Mouse (Mus musculus): ENCODE measurements around the gene Cyp24a1. TPM values are rescaled to one million over a fixed set of nuclear protein-coding genes. Genes with fewer than 3 reads are reported as not detected.

Cyp24a1 gene
- total RNA-seq (2021): not detected

- DNase-seq (ENCODE audit: extremely low spot score in 1 of 2, low spot score in 2 of 2): no peak
- intact Hi-C loops (cut with DNase I): no loop called here
Observed at GRCm38 (mm10) chr2:170497091-170497566, at the start of gene Cyp24a1. TSS of gene Cyp24a1 (minus strand) at chr2:170497145.

DNA sequence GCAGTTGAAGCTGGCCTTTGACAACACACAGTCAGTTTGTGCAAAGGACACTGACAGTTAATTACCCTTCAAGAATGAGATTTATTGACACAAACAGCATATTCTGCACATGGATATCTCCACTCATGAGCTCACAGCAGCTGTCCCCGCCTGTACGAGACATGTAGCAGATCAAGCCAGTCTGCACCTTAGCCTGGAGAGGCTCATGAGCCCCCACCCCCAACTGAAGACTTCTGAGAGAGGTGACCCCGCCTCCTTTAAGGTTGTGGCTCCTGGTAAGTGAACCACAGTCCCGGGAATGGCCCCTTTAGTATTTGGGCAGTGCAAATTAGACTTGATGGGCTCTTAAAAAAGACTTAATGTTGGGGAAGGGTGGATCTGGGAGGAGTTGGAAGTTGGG is 48.8 kb upstream of the Cyp24a1 start:
- no peak for DNase-seq (ENCODE audit: extremely low spot score in 1 of 2, low spot score in 2 of 2)
- intact Hi-C loops (cut with DNase I): no loop called here

DNA sequence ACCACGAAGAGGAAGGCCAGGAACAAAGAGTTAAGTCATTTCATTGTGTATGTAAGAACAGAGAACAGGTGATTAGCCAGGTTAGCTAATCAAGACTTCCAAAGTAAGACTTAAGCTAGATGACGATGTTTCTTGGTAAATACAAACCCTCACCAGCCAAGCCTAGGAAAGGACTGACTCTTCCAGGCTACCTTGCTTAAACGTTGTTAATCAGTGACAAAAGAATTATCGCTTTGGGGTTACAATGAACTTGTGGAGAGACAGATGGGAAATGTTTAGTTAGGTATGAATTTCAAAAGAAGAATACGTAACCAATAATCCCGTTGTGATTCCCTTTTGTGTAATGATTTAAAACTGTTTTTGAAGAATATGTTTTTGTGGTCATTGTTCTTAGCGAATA is 48.0 kb upstream of the Cyp24a1 start:
- DNase-seq (ENCODE audit: extremely low spot score in 1 of 2, low spot score in 2 of 2): no peak
- intact Hi-C loops (cut with DNase I): no loop called here

DNA sequence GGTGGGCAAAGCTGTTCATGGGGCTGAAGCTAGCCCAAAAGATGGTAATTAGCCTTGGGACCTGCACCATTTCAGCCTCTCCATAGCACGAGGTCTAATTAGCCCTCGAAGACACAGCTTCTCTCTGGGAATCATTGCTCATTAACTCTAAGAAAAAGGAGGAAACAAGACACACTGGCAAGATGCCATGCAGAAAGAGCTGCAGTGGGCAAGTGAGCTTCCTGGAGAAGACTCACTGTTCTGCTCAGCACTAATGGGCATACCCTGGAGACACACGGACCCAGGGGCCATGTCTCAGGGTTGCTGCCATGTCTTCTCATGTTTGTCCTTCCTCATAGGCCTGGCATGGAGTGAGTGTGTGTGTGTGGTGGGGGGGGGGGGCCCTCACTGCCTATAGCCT is 47.2 kb upstream of the Cyp24a1 start:
- intact Hi-C loops (cut with DNase I): no loop called here

DNA sequence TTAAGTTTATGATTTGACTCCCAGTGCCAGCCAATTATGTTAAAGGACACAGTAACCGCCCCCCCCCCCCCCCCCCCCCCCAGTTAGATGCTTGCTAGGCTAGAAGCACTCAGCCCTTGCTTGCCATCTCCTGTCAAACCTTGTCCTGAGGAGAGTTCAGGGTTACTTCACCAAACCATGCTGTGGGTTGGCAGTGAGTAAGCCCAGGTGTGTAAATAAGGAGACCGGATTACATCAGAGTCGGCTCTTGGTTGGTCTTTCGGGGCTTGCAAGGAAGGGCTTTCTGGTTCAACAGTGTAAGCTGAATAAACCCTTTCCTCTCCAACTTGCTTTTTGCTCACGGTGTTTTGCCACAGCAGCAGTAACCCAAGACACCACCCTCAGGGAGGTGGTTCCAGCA is 46.7 kb upstream of the Cyp24a1 start:
- DNase-seq (ENCODE audit: extremely low spot score in 1 of 2, low spot score in 2 of 2): no peak
- intact Hi-C loops (cut with DNase I): no loop called here

More for the DNA sequence above, 47.2 kb upstream of the Cyp24a1 start:
- no peak for DNase-seq (ENCODE audit: extremely low spot score in 1 of 2, low spot score in 2 of 2)

DNA sequence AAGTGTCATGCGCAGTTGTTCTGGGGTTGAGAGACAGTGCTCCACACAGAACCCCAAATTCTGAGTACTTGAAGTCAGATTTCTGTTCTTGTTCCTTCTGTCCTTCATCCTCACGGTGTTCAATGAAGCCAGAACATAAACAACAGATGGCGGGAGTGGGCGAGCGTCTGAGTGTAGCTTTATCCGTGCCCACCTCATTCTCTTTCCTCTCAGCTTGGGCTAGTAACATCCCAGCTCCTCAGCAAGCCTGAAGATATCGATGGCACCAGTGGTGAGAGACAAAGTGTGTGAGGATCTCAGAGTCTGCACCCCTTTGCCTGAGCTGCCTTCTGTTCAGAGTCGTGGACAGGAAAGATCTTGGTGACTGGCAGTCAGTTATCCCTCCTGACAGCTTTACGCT is 42.3 kb upstream of the Cyp24a1 start:
- intact Hi-C loops (cut with DNase I): no loop called here

GRCm38 (mm10) chr2:170535841-170536240 is 38.9 kb upstream of the Cyp24a1 start:
- intact Hi-C loops (cut with DNase I): no loop called here
- no peak for DNase-seq (ENCODE audit: extremely low spot score in 1 of 2, low spot score in 2 of 2)

More for the DNA sequence above, 42.3 kb upstream of the Cyp24a1 start:
- DNase-seq (ENCODE audit: extremely low spot score in 1 of 2, low spot score in 2 of 2): peak in 1 of 2 experiments; percentile 37

- intact Hi-C loops (cut with DNase I): no loop called here
- no peak for DNase-seq (ENCODE audit: extremely low spot score in 1 of 2, low spot score in 2 of 2)
Observed at GRCm38 (mm10) chr2:170534803-170535174, 37.8 kb upstream of the Cyp24a1 start.

GRCm38 (mm10) chr2:170534116-170534802 is 37.3 kb upstream of the Cyp24a1 start:
- DNase-seq (ENCODE audit: extremely low spot score in 1 of 2, low spot score in 2 of 2): no peak
- intact Hi-C loops (cut with DNase I): no loop called here

- DNase-seq (ENCODE audit: extremely low spot score in 1 of 2, low spot score in 2 of 2): no peak
- intact Hi-C loops (cut with DNase I): no loop called here
Observed at GRCm38 (mm10) chr2:170530256-170530655, 33.3 kb upstream of the Cyp24a1 start.

- DNase-seq (ENCODE audit: extremely low spot score in 1 of 2, low spot score in 2 of 2): no peak
- intact Hi-C loops (cut with DNase I): no loop called here
Observed at GRCm38 (mm10) chr2:170529766-170530165, 32.8 kb upstream of the Cyp24a1 start.

DNA sequence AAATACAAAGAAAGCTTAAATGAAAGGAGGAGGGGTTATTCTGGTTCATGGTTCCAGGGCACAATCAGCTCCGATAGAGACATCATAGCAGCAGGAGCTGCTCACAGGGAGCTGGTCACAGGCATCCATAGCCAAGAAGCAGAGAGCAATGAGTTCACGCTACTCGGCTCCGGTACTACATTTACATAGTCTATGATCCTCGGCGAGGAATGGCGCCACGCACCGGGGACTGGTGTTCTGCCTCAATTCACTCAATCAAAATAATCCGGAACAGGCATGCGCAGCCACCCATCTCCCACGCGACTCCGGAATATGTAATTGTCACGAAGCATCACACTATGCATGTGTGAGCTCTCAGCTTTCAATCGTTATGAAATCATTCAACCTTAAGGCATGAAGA is 31.1 kb upstream of the Cyp24a1 start:
- intact Hi-C loops (cut with DNase I): no loop called here
- no peak for DNase-seq (ENCODE audit: extremely low spot score in 1 of 2, low spot score in 2 of 2)

- intact Hi-C loops (cut with DNase I): no loop called here
- no peak for DNase-seq (ENCODE audit: extremely low spot score in 1 of 2, low spot score in 2 of 2)
Observed at GRCm38 (mm10) chr2:170526513-170526912, 29.6 kb upstream of the Cyp24a1 start.

DNA sequence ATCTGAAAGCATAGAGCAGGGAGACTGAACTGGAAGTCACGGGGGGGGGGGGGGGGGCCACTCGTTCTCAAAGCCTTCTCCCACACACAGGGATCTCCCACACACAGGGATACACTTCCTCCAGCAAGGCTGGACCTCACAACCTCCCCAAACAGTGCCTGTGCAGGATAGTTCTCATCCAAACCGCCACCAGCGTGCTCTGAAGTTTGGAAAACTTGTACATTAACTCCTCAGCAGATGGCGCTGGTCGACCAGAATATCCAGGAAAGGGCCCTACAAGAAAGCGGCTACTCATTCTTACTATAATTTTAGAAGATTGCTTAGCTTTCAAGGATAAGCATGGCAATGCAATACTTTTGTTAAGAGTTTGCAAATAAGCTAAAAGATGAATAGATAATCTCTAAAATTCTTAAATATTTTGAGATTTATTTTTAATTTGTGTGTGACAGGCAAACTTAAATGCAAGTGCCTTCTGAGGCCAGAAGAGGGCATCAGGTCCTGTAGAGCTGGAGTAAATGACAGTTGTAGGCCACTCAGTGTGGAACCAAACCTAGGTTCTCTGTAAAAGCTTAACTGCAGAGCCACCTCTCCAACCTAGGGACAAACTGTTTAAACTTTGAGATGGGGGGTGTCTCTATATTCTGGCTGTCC is 23.5 kb upstream of the Cyp24a1 start:
- intact Hi-C loops (cut with DNase I): loop anchor here (2.0 to 5.0 kb wide), 3 partner anchors 76 to 1697 kb away; no protein-coding TSS in a partner anchor
- DNase-seq (ENCODE audit: extremely low spot score in 1 of 2, low spot score in 2 of 2): peak; percentile 50 to 66

DNA sequence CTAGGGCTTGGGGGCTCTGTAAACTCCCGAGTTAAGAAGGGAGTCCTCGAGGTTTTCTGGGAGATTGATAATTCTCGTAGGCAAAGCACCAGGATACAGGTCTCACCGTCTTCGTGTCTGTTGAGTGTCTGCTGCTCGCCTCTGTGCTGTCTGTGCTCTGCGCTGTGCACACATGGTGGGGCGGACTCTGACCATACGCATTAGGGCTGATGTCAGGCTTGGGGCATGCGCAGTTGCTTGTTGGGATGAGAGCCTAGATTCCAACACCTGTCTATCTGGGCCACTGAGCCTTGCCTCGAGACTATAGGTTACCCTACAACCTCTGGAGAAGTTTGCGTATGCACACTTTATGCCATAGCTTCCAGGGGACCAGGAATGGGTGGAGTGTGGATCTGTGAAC is 16.8 kb upstream of the Cyp24a1 start:
- intact Hi-C loops (cut with DNase I): no loop called here
- no peak for DNase-seq (ENCODE audit: extremely low spot score in 1 of 2, low spot score in 2 of 2)

DNA sequence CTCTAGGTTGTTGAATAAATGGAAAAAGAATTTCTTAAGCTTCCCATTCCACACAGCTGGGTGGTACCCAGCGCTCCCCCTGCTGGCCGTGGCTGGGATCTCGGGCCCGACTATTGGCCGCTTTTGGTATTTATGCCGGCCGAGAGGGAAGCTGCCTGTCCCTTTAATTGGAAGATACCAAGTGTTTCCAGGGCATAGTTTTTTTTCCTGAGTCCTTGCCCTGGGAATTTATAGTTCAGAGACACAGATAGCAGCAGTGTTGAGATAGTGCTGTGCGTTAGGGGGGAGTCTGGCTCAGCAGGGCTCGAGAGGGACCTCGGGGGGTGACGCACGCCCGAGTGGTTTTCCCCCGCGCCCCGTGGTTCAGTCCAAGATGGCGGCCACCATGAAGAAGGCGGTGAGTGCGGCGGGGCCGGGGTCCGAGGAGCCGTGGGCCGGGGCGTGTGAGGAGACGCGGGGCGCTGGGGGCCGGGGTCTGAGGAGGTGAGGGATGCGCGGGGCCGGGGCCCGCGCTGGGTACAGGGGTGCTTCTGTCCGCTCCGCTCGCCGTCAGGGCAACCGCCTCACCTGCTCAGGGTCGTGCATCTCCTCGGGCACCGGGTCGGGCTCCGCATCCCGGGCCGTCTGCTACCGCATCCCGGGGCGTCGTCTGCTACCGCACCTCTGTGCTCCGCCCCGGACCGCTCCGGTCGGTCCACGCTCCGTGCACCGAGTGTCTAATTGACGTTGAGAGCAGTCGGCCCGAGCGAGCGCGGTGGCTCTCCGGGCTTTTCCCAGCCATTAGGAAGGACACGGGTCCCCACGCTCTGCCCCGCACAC is 14.3 kb upstream of the Cyp24a1 start:
- intact Hi-C loops (cut with DNase I): no loop called here
- DNase-seq (ENCODE audit: extremely low spot score in 1 of 2, low spot score in 2 of 2): peak; percentile 88 to 90

DNA sequence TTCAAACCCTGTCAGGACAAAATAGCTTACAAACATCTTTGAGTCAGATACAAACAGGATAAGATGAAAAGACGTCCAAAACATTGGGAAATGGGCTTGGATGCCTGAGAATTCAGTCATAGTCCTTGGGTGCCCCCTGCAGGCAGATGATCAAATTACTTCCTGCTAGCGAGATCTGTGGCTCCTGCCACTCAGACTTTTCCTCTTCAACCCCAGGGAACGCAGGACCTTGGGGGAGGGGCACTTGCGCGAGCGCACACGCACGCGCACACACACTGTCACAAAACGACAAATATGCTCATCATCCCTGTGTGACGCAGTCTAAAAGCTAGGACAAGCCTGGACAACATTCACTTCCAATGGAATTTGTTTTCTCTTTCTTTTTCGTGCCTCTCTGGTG is 11.9 kb upstream of the Cyp24a1 start:
- peak; percentile 85 to 90 for DNase-seq (ENCODE audit: extremely low spot score in 1 of 2, low spot score in 2 of 2)
- intact Hi-C loops (cut with DNase I): loop anchor here (5.0 kb wide), 2 partner anchors 377 to 392 kb away; no protein-coding TSS in a partner anchor

DNA sequence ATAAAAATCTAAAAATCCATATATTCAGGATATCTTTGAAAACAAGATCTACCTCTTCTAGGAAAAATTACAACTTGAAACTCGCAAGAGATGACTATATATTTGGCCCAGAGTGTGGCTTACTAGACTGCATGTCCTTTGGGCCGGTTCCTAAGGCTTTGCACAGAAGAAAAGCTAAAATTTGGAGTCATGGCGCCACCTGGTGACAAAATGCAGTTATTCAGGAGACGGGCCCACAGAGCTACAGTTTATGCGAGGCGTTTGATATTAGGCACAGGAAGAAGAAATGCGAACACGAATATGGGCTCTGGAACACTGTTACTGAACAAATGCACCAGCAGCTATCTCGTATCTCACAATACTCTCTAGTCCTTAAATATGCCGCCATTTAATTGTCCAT is 10.8 kb upstream of the Cyp24a1 start:
- intact Hi-C loops (cut with DNase I): loop anchor here (1.0 to 5.0 kb wide), 4 partner anchors 56 to 390 kb away; no protein-coding TSS in a partner anchor
- DNase-seq (ENCODE audit: extremely low spot score in 1 of 2, low spot score in 2 of 2): peak; percentile 73 to 82

DNA sequence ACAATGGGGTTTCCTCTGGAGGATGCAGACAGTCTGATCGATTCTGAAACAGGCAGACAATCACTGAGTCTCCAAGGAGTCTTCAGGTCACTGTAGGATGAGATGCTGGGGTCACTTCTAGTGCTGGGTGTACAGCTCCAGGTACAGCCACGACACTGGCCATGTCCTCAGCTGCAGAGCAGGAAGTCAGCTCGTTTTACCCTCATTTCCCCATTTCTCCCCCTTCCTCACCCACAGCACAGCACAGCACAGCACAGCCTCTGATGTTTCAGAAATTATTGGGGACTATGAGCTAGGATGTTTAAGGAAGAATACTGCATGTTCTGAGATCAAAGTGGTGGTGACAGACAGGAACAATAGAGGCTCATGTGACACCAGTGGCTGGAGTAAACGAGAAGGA is 7.0 kb upstream of the Cyp24a1 start:
- no peak for DNase-seq (ENCODE audit: extremely low spot score in 1 of 2, low spot score in 2 of 2)
- intact Hi-C loops (cut with DNase I): no loop called here

All from left cerebral cortex, postnatal 10 days (tissue).